Mouse (Mus musculus) liver, embryonic 11.5 days (tissue): Measurements from ENCODE around the gene Gab3. TPM values are rescaled to one million over a fixed set of nuclear protein-coding genes. Genes with fewer than 3 reads are reported as not detected.

Source experiments
- polyA plus RNA-seq: library from polyadenylated mRNA; unstranded; fragments of >200 nt; fragmentation: Nextera tagmentation; extraction: Ambion mirVana; gene quantifications from 2 replicates; pipeline ENCODE4 v1.2.1, GENCODE M21; 2014

The Gab3 gene
- polyA plus RNA-seq, 1 experiment from 2014 or later, result 1.3 TPM

Other genes with a start within 250 kb of the Gab3 start
- gene Gm5936, start 248.3 kb downstream of the Gab3 start, polyA plus RNA-seq, result not detected in 2 replicates
- 208 and 220 TPM in 2 replicates for gene Dkc1, start 10.4 kb upstream of the Gab3 start, polyA plus RNA-seq
- 45.7 and 53.6 TPM in 2 replicates for gene Mpp1, start 45.6 kb upstream of the Gab3 start, polyA plus RNA-seq
- gene Smim9, start 78.3 kb upstream of the Gab3 start, polyA plus RNA-seq, result not detected in 2 replicates